Mouse (Mus musculus) retina, postnatal 1 day (tissue): ENCODE data around the gene Sned1.
A peak's percentile ranks its signal among the peaks of the same experiment; 100 is the strongest.

Experiments used
- DNase-seq: peaks from one replicate; pipeline ENCODE4 v3.0.0-alpha.2; 2012

Gene Sned1

GRCm38 (mm10) chr1:93326446-93326845 is 90.8 kb downstream of the Sned1 start:
- no peak for DNase-seq

GRCm38 (mm10) chr1:93334621-93335020 is 99.0 kb downstream of the Sned1 start:
- DNase-seq = no peak

- peak; percentile 99 for DNase-seq
These were observed 107.2 kb downstream of the Sned1 start, which contains the start of the genes Ppp1r7 and Pask for GRCm38 (mm10) chr1:93342648-93343503. TSS of gene Ppp1r7 (plus strand) at chr1:93342854. TSS of gene Pask (minus strand) at chr1:93343482.

GRCm38 (mm10) chr1:93343504-93344047 is 107.9 kb downstream of the Sned1 start:
- DNase-seq = peak; percentile 99

- DNase-seq = no peak
These were observed 111.5 kb downstream of the Sned1 start for GRCm38 (mm10) chr1:93347176-93347575.

- DNase-seq = no peak
These were observed 114.1 kb downstream of the Sned1 start for GRCm38 (mm10) chr1:93349701-93350100.
